Mouse (Mus musculus): ENCODE measurements around the gene Hdac10.

DNA sequence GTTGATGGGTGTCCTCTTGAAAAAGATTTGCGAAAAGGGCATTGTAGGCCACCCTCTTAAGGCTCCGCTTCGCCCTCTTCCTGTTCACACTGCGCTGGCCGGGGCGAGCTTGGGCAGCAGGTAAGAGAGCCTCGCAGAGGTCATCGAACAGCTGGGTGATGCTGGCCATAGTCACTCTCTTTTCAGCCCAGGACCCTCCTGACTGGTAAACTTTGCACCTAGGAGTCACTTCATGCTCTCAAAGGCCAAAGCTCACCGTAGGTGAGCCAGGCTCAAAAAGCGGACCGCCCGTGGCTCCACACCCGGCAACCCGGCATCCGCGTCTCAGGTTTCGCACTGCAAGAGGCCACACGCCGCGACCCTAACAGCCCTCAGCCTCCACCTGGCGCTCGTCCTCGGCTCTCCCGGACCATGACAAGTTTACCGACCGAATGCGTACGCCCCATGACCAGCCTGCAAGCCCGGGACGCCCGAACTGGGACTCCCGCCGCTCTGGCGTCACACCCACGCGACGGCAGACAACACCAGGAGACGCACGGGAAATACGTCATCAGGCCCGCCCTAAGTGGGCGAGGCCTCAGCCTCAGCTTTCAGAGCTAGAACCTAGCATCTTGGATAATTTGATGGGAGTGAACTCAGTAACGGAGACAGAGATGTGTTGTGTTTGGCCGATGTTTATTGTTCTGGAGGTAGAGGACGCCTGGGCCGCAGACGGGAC is 5.7 kb downstream of the Hdac10 start, which contains the start of gene Tubgcp6:
- TF ChIP-seq POLR2A (IDR thresholded peaks at IDR 0.05; ENCODE audit: extremely low read depth, insufficient read depth, low read length) (peak; percentile 95), CTCF (IDR thresholded peaks at IDR 0.05; ENCODE audit: extremely low read depth, insufficient read depth, low read length) (no peak)

Measured in cortical plate, adult 2 months (tissue).